Mouse (Mus musculus) liver, embryonic 12.5 days (tissue): ENCODE measurements around the gene Gm9573. TPM values are rescaled to one million over a fixed set of nuclear protein-coding genes. Genes with fewer than 3 reads are reported as not detected.

Experiments used
- ATAC-seq: fragments of 200-750 bp; cut with Nextera tagmentation; 2 replicates; pipeline ENCODE4 v1.8.0; 2017; ENCODE audit warnings: moderate number of reproducible peaks, mild to moderate bottlenecking, moderate library complexity
- H3K27ac ChIP-seq: fragments of 300-500 bp; sonication (generic); 2 replicates; pipeline ENCODE4 v1.5.1; 2016; ENCODE audit warnings: mild to moderate bottlenecking
- H3K27me3 ChIP-seq: fragments of 300-500 bp; sonication (generic); replicated peaks from 2 replicates; pipeline ENCODE4 v1.6.1; 2016; ENCODE audit warnings: mild to moderate bottlenecking, moderate library complexity
- H3K36me3 ChIP-seq: fragments of 300-500 bp; sonication (generic); 2 replicates; pipeline ENCODE4 v1.6.1; 2016; ENCODE audit warnings: mild to moderate bottlenecking, moderate library complexity
- H3K4me1 ChIP-seq: fragments of 300-500 bp; sonication (generic); 2 replicates; pipeline ENCODE4 v1.6.1; 2016
- H3K4me2 ChIP-seq: fragments of 300-500 bp; sonication (generic); 2 replicates; pipeline ENCODE4 v1.6.1; 2016; ENCODE audit warnings: mild to moderate bottlenecking, moderate library complexity
- H3K4me3 ChIP-seq: fragments of 300-500 bp; sonication (generic); 2 replicates; pipeline ENCODE4 v1.5.1; 2016; ENCODE audit warnings: mild to moderate bottlenecking, moderate library complexity
- H3K9ac ChIP-seq: fragments of 300-500 bp; sonication (generic); 2 replicates; pipeline ENCODE4 v1.6.1; 2016; ENCODE audit warnings: mild to moderate bottlenecking, moderate library complexity
- H3K9me3 ChIP-seq: fragments of 300-500 bp; sonication (generic); replicated peaks from 2 replicates; pipeline ENCODE4 v1.6.1; 2016; ENCODE audit warnings: mild to moderate bottlenecking, moderate library complexity
- WGBS: fragments of 180-500 bp; shearing (Covaris S2); methylation state at CpG from one replicate; pipeline ENCODE4 v1.1.7; 2016; ENCODE audit not compliant: insufficient replicate concordance; 5-methylcytosine and 5-hydroxymethylcytosine counted together
- polyA plus RNA-seq: library from polyadenylated mRNA; unstranded; fragments of >200 nt; fragmentation: Nextera tagmentation; extraction: Ambion mirVana; gene quantifications from 2 replicates; pipeline ENCODE4 v1.2.1, GENCODE M21; 2016

Gm9573 gene
- polyA plus RNA-seq, 1 experiment from 2014 or later: not detected

DNA sequence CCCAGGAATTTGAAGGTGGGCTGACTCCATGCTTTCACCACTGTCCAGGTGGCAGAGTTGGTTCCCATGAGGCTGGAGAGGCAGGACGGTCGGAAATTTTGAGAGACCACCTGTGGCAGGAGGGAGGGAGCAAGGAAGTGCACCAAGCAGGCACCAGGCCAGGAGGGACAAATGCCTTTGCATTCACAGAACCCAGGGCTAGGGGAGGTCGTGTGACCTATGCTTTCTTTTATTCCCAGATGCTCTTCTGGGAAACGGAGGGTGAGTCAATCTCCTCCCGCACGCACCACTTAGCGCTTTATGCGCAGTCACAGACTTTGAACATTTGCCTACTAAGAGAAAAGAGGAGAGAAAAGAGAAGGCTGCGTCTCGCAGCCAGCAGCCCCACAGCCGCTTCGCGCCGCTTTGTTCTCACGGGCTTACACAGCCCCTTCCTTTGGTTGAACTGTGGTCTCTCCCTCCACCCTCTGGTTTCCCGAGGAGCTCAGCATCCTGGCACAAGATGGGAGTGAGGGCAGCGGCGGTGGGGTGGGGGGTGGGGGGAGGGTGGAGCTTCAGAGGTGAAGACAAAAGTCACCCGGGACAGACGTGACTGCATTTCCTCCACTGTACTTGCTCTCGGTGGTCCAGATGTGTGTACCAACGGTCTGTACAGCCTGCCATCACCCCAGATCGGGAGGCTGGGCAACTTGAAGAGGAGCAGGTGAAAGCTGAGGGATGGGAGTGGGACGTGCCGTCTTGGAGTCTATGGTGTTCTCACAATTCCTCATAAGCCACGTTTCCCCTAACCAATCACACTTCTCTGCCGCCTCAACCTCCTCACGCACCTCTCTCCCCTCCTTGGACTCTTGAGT is 57.1 kb downstream of the Gm9573 start:
- no peak for ATAC-seq
- 5% methylated on average over 28 of the region's 28 CpGs for WGBS
- Histone ChIP-seq H3K27me3 (peaks cover 56% of the 10 kb centered on the region), H3K4me2 (peak overlapping the region; percentile 10; the same call in 1 of the 2 replicates), H3K9ac (no peak overlapping the region), H3K4me1 (no peaks in the 10 kb centered on the region), H3K9me3 (0 out of 2 replicates have a peak, but pooled peaks cover 3% of the 10 kb centered on the region), H3K36me3 (no peaks in the 10 kb centered on the region), H3K27ac (no peak overlapping the region), H3K4me3 (no peak overlapping the region)

Other genes starting within 250 kb of the Gm9573 start
- 1.9 and 2.3 TPM in 2 replicates for gene H2-Q4, start 247.0 kb downstream of the Gm9573 start, polyA plus RNA-seq
- gene H2-Q6, start 201.8 kb downstream of the Gm9573 start, polyA plus RNA-seq: 10.1 and 10.9 TPM in 2 replicates
- gene H2-Q7, start 187.5 kb downstream of the Gm9573 start, polyA plus RNA-seq: 23.4 and 24.6 TPM in 2 replicates
- 102 TPM in 2 replicates for gene H2-Q10, start 156.5 kb downstream of the Gm9573 start, polyA plus RNA-seq
- not detected in 2 replicates for gene Pou5f1, start 120.6 kb downstream of the Gm9573 start, polyA plus RNA-seq
- gene Tcf19, start 109.8 kb downstream of the Gm9573 start, polyA plus RNA-seq: 42.2 and 42.4 TPM in 2 replicates
- gene Cchcr1, start 109.5 kb downstream of the Gm9573 start, polyA plus RNA-seq: 10.4 and 14.1 TPM in 2 replicates
- 0.14 and 0.22 TPM in 2 replicates for gene Psors1c2, start 93.4 kb downstream of the Gm9573 start, polyA plus RNA-seq
- gene Cdsn, start 74.5 kb downstream of the Gm9573 start, polyA plus RNA-seq: not detected in 2 replicates
- gene 2300002M23Rik, start 59.2 kb downstream of the Gm9573 start, polyA plus RNA-seq: not detected in 2 replicates
- gene Sfta2, start 25.1 kb downstream of the Gm9573 start, polyA plus RNA-seq: not detected in 2 replicates
- gene Mucl3, start 17.1 kb upstream of the Gm9573 start, polyA plus RNA-seq: 0.05 TPM in 1 of 2 replicates, not detected in the other
- 10.7 and 11.8 TPM in 2 replicates for gene Vars2, start 41.0 kb upstream of the Gm9573 start, polyA plus RNA-seq
- 38.3 and 44.0 TPM in 2 replicates for gene Gtf2h4, start 47.1 kb upstream of the Gm9573 start, polyA plus RNA-seq
- gene Ddr1, start 78.0 kb upstream of the Gm9573 start, polyA plus RNA-seq: 5.7 and 6.1 TPM in 2 replicates
- gene Ier3, start 195.0 kb upstream of the Gm9573 start, polyA plus RNA-seq: 16.8 and 19.9 TPM in 2 replicates
- gene Flot1, start 196.6 kb upstream of the Gm9573 start, polyA plus RNA-seq: 38.0 and 43.1 TPM in 2 replicates
- 577 and 600 TPM in 2 replicates for gene Tubb5, start 211.7 kb upstream of the Gm9573 start, polyA plus RNA-seq
- 14.2 and 15.0 TPM in 2 replicates for gene Mdc1, start 214.9 kb upstream of the Gm9573 start, polyA plus RNA-seq
- 29.5 and 29.8 TPM in 2 replicates for gene Nrm, start 234.7 kb upstream of the Gm9573 start, polyA plus RNA-seq
- 11.9 and 12.6 TPM in 2 replicates for gene Ppp1r18, start 239.0 kb upstream of the Gm9573 start, polyA plus RNA-seq